Mouse (Mus musculus) ES-Bruce4 (cell line): ENCODE results near the gene Rpl5.

Source experiments
- CTCF ChIP-seq: IDR thresholded peaks from one replicate; pipeline ENCODE4 v1.8.1; 2011; ENCODE audit warnings: low read depth, low read length
- POLR2A ChIP-seq: IDR thresholded peaks from one replicate; pipeline ENCODE4 v1.8.1; 2011; ENCODE audit warnings: low read length; ENCODE audit not compliant: insufficient read depth

GRCm38 (mm10) chr5:107904325-107904724 is 4.0 kb downstream of the Rpl5 start:
- TF ChIP-seq CTCF, result no peak
- TF ChIP-seq POLR2A, result no peak
